23 mouse cellular contexts compared by ENCODE assay signal in genomic region chr3:81208246-81208645, GRCm38 (mm10).
DNase-seq lines count a peak whose midpoint lies in the region; ATAC-seq and TF ChIP-seq lines count a peak whose summit lies in the region.
"Had no signal": no experiment of that assay in that cellular context is flagged by ENCODE, and none has a peak within 500 bp of the region (broad histone marks: within the 10 kb centered on the region; RNA-seq: fewer than 3 reads in every experiment).

No protein-coding gene starts in this region.

- H3K4me1 ChIP-seq in midbrain, embryonic 11.5 days (ENCODE audit: control insufficient read depth, insufficient read depth, low read length), result no peaks in the 10 kb centered on the region
- no peaks in the 10 kb centered on the region for H3K4me1 ChIP-seq in midbrain, embryonic 16.5 days (ENCODE audit: control insufficient read depth, insufficient read depth, low read length)
- no peaks in the 10 kb centered on the region for H3K4me1 ChIP-seq in kidney, adult 2 months (ENCODE audit: control insufficient read depth, insufficient read depth, low read length)

- no peak for TF ChIP-seq POLR2A in kidney, adult 2 months (IDR thresholded peaks at IDR 0.05; ENCODE audit: low read depth, low read length)

- H3K4me3 ChIP-seq in layer of hippocampus, adult 2 months, result no peak overlapping the region
- H3K4me3 ChIP-seq in midbrain, embryonic 11.5 days (ENCODE audit: low read depth, low read length), result no peak overlapping the region
- no peak overlapping the region for H3K4me3 ChIP-seq in midbrain, embryonic 16.5 days (ENCODE audit: low read depth, low read length)
- no peak overlapping the region for H3K4me3 ChIP-seq in kidney, adult 2 months (ENCODE audit: insufficient read depth, low read depth, low read length)

- no peaks in the 10 kb centered on the region for H3K36me3 ChIP-seq in midbrain, embryonic 11.5 days (ENCODE audit: control insufficient read depth, insufficient read depth, low read length)
- H3K36me3 ChIP-seq in midbrain, embryonic 16.5 days (ENCODE audit: control insufficient read depth, insufficient read depth, low read length), result no peaks in the 10 kb centered on the region
- H3K36me3 ChIP-seq in kidney, adult 2 months (ENCODE audit: control insufficient read depth, insufficient read depth, low read length), result no peaks in the 10 kb centered on the region
- H3K36me3 ChIP-seq: G1E had no signal

- H3K9ac ChIP-seq in midbrain, embryonic 11.5 days (ENCODE audit: low read length), result no peak overlapping the region
- no peak overlapping the region for H3K9ac ChIP-seq in midbrain, embryonic 16.5 days (ENCODE audit: low read depth, low read length)

- WGBS in midbrain, embryonic 11.5 days, result 58% methylated on average over 2 of the region's 2 CpGs
- WGBS in midbrain, embryonic 16.5 days, result 49% methylated on average over 2 of the region's 2 CpGs
- 87% methylated on average over 2 of the region's 2 CpGs for WGBS in kidney, adult 2 months

- H3K4me2 ChIP-seq in midbrain, embryonic 11.5 days, result no peak overlapping the region
- H3K4me2 ChIP-seq in midbrain, embryonic 16.5 days (ENCODE audit: low read length), result no peak overlapping the region

- 0 out of 2 replicates have a peak overlapping the region, but pooled peaks have one; percentile 12 for H3K27ac ChIP-seq in layer of hippocampus, adult 2 months
- H3K27ac ChIP-seq in midbrain, embryonic 11.5 days (ENCODE audit: low read depth, low read length), result no peak overlapping the region
- no peak overlapping the region for H3K27ac ChIP-seq in midbrain, embryonic 16.5 days (ENCODE audit: low read length)
- no peak overlapping the region for H3K27ac ChIP-seq in kidney, adult 2 months (ENCODE audit: insufficient read depth, low read depth, low read length)

- H3K27me3 ChIP-seq in midbrain, embryonic 11.5 days (ENCODE audit: control insufficient read depth, insufficient read depth, low read length), result no peaks in the 10 kb centered on the region
- no peaks in the 10 kb centered on the region for H3K27me3 ChIP-seq in midbrain, embryonic 16.5 days (ENCODE audit: control insufficient read depth, insufficient read depth, low read depth, low read length)
- no peaks in the 10 kb centered on the region for H3K27me3 ChIP-seq in kidney, adult 2 months (replicated peaks; ENCODE audit: control insufficient read depth, insufficient read depth, low read length)
- H3K27me3 ChIP-seq: CH12.LX, Patski had no signal

- no peaks in the 10 kb centered on the region for H3K9me3 ChIP-seq in midbrain, embryonic 11.5 days (ENCODE audit: control insufficient read depth, low read length)
- H3K9me3 ChIP-seq in midbrain, embryonic 16.5 days (replicated peaks; ENCODE audit: control insufficient read depth, low read length, poor library complexity, severe bottlenecking), result no peaks in the 10 kb centered on the region

- no peak for TF ChIP-seq CTCF in layer of hippocampus, adult 2 months (conservative IDR thresholded peaks at IDR 0.05)
- TF ChIP-seq CTCF in kidney, adult 2 months (conservative IDR thresholded peaks at IDR 0.05; ENCODE audit: insufficient read depth, insufficient read length, low read depth, low read length), result no peak

- ATAC-seq in frontal cortex, adult (ENCODE audit: low TSS enrichment), result 0 out of 2 replicates have a peak, but pooled peaks have one; percentile 48
- ATAC-seq in midbrain, embryonic 11.5 days (ENCODE audit: low FRiP score), result no peak
- no peak for ATAC-seq in midbrain, embryonic 16.5 days
- ATAC-seq: activated CD4-positive, CD25-positive, alpha-beta regulatory T cell, adult 4 months; CD4-positive, CD25-positive, alpha-beta regulatory T cell, adult 4 months; Patski had no signal

- DNase-seq in frontal cortex, postnatal 10 days (ENCODE audit: low spot score in 2 of 2), result no peak
- DNase-seq in layer of hippocampus, adult 2 months (ENCODE audit: low spot score in 2 of 2), result no peak
- DNase-seq in layer of hippocampus, adult 8-10 months (ENCODE audit: low spot score in 2 of 2), result no peak
- DNase-seq in midbrain, embryonic 11.5 days (ENCODE audit: low spot score, missing footprints), result peak; percentile 54
- DNase-seq in brain, adult 2 months (ENCODE audit: low read depth, low spot score), result peak; percentile 53
- DNase-seq in kidney, adult 2 months, result no peak
- DNase-seq: adrenal gland, adult 2 months; adrenal gland, adult 8-10 months; adrenal gland, postnatal 10 days; adrenal gland, postnatal 14 days; adrenal gland, postnatal 25 days; adrenal gland, postnatal 36 days; B cell, adult 2 months; cerebellum, adult 11 months; cerebellum, adult 11-12 months; cerebellum, adult 18-20 months had no signal

Comparison
In these comparisons a context has a peak if more than half of its experiments do, and no peak if none do; other contexts are left out.
1. DNase-seq: peak in midbrain, embryonic 11.5 days (single experiment) and brain, adult 2 months (single experiment); none in frontal cortex, postnatal 10 days (0 of 2), layer of hippocampus, adult 2 months (0 of 2), layer of hippocampus, adult 8-10 months (0 of 2) and kidney, adult 2 months (single experiment).